Mouse (Mus musculus) MEL (cell line): Measurements from ENCODE around the gene Nt5c3b.

ENCODE experiments used
- CTCF ChIP-seq, 3 experiments: IDR thresholded peaks in 2 of 3; conservative IDR thresholded peaks in 1 of 3; 2 replicates each; pipeline ENCODE4 v1.5.1; 2011 to 2012; ENCODE audit warnings: low read length in 3 of 3, low read depth in 2 of 3, mild to moderate bottlenecking in 2 of 3, improper control_type of control experiment in 1 of 3, inconsistent platforms in 1 of 3, mixed read lengths in 1 of 3, moderate library complexity in 1 of 3; ENCODE audit not compliant: control insufficient read depth in 1 of 3, insufficient read depth in 1 of 3, poor library complexity in 1 of 3, severe bottlenecking in 1 of 3
- E2F4 ChIP-seq: IDR thresholded peaks from 2 replicates; pipeline ENCODE4 v1.6.1; 2011; ENCODE audit warnings: low read depth, low read length, improper control_type of control experiment, borderline replicate concordance
- ELF1 ChIP-seq: IDR thresholded peaks from 2 replicates; pipeline ENCODE4 v1.6.1; 2014; ENCODE audit warnings: low read depth, mild to moderate bottlenecking, inconsistent platforms, low read length, improper control_type of control experiment, moderate library complexity
- EP300 ChIP-seq, 2 experiments: IDR thresholded peaks; 2 replicates each; pipeline ENCODE4 v1.6.1; 2011; ENCODE audit warnings: improper control_type of control experiment in 2 of 2, low read length in 2 of 2, low read depth in 1 of 2, mild to moderate bottlenecking in 1 of 2
- MAZ ChIP-seq: IDR thresholded peaks from 2 replicates; pipeline ENCODE4 v1.6.1; 2012; ENCODE audit warnings: low read depth, mild to moderate bottlenecking, inconsistent platforms, low read length, improper control_type of control experiment
- POLR2A ChIP-seq, 2 experiments: IDR thresholded peaks; 2 replicates each; pipeline ENCODE4 v1.6.1; 2011 to 2012; ENCODE audit warnings: low read length in 2 of 2, mild to moderate bottlenecking in 2 of 2, control low read depth in 1 of 2, improper control_type of control experiment in 1 of 2, low read depth in 1 of 2, moderate library complexity in 1 of 2; ENCODE audit not compliant: control insufficient read depth in 1 of 2, insufficient read depth in 1 of 2, poor library complexity in 1 of 2
- ZC3H11A ChIP-seq: IDR thresholded peaks from 2 replicates; pipeline ENCODE4 v1.6.1; 2012; ENCODE audit warnings: low read depth, mild to moderate bottlenecking, inconsistent platforms, low read length, improper control_type of control experiment
- ZKSCAN1 ChIP-seq: IDR thresholded peaks from 2 replicates; pipeline ENCODE4 v1.6.1; 2012; ENCODE audit warnings: low read depth, mild to moderate bottlenecking, inconsistent platforms, low read length, improper control_type of control experiment, moderate library complexity

DNA sequence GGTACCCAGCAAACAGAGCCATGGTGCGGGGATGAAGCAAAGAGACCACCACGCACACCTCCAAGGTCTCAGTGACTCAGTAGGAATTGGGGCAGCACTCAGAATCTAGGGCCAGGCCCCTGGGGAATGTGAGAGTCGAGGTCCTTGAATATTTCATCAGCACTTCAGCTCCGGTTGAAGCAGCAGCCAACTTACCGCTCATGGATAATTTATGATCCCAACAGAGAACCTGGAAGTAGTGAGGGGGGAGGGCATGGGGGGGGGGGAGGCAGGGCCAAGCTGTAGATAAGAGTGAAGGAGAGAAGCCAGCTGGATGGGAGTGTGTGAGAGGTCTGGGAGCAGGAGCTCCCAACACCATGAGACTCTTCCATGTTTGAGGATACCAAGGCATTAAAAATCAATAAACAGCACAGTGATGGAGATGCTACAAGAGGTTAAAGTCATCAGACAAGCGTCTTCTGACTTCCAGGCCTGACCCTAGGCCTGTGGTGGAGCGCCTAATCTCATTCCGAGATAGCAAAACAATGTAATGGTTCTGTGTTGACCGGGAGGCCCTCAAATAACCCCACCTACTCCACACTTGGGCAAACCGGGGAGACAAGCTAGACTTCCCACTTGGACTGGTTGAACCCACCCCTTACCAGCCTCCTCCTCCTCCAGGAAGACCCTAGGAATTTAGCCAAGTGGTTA is 38.0 kb downstream of the Nt5c3b start:
- TF ChIP-seq POLR2A (IDR thresholded peaks at IDR 0.05; ENCODE audit: control insufficient read depth in 1 of 2, insufficient read depth in 1 of 2, low read depth in 1 of 2, low read length in 2 of 2, poor library complexity in 1 of 2), result no peak
- TF ChIP-seq EP300 (IDR thresholded peaks at IDR 0.05; ENCODE audit: low read depth in 1 of 2, low read length in 2 of 2), result no peak
- no peak for TF ChIP-seq CTCF (IDR thresholded peaks at IDR 0.05 in 2 of 3, conservative IDR thresholded peaks at IDR 0.05 in 1 of 3; ENCODE audit: control insufficient read depth in 1 of 3, insufficient read depth in 1 of 3, low read depth in 2 of 3, low read length in 3 of 3, poor library complexity in 1 of 3, severe bottlenecking in 1 of 3)
- no peak for TF ChIP-seq E2F4
- TF ChIP-seq ELF1, result no peak
- TF ChIP-seq MAZ, result no peak
- TF ChIP-seq ZC3H11A, result no peak
- TF ChIP-seq ZKSCAN1, result no peak
